Mouse (Mus musculus) midbrain, embryonic 12.5 days (tissue): Measurements from ENCODE around the gene Pld5. TPM values are rescaled to one million over a fixed set of nuclear protein-coding genes. Genes with fewer than 3 reads are reported as not detected.
"Not testable (repeated sequence)": the region's sequence is repeated elsewhere in the genome, so short reads cannot be mapped to it uniquely, and the experiment has no call there.

Experiments used
- ATAC-seq: fragments of 200-750 bp; cut with Nextera tagmentation; 2 replicates; pipeline ENCODE4 v1.8.0; 2017; ENCODE audit warnings: low read depth, moderate TSS enrichment, moderate library complexity; ENCODE audit not compliant: low FRiP score
- H3K27ac ChIP-seq: fragments of 300-500 bp; sonication (generic); replicated peaks from 2 replicates; pipeline ENCODE4 v1.5.1; 2016; ENCODE audit warnings: mild to moderate bottlenecking
- H3K27me3 ChIP-seq: fragments of 300-500 bp; sonication (generic); 2 replicates; pipeline ENCODE4 v1.6.1; 2016; ENCODE audit warnings: mild to moderate bottlenecking
- H3K36me3 ChIP-seq: fragments of 300-500 bp; sonication (generic); 2 replicates; pipeline ENCODE4 v1.6.1; 2016
- H3K4me1 ChIP-seq: fragments of 300-500 bp; sonication (generic); 2 replicates; pipeline ENCODE4 v1.6.1; 2016
- H3K4me2 ChIP-seq: fragments of 300-500 bp; sonication (generic); replicated peaks from 2 replicates; pipeline ENCODE4 v1.6.1; 2016; ENCODE audit warnings: mild to moderate bottlenecking, moderate library complexity
- H3K4me3 ChIP-seq: fragments of 300-500 bp; sonication (generic); 2 replicates; pipeline ENCODE4 v1.5.1; 2016; ENCODE audit warnings: mild to moderate bottlenecking
- H3K9ac ChIP-seq: fragments of 300-500 bp; sonication (generic); replicated peaks from 2 replicates; pipeline ENCODE4 v1.6.1; 2016; ENCODE audit warnings: mild to moderate bottlenecking, moderate library complexity
- H3K9me3 ChIP-seq: fragments of 300-500 bp; sonication (generic); 2 replicates; pipeline ENCODE4 v1.6.1; 2016; ENCODE audit warnings: mild to moderate bottlenecking
- WGBS: fragments of 180-500 bp; shearing (Covaris S2); methylation state at CpG from one replicate; pipeline ENCODE4 v1.1.7; 2016; 5-methylcytosine and 5-hydroxymethylcytosine counted together
- polyA plus RNA-seq: library from polyadenylated mRNA; unstranded; fragments of >200 nt; fragmentation: Nextera tagmentation; extraction: Ambion mirVana; gene quantifications from 2 replicates; pipeline ENCODE4 v1.2.1, GENCODE M21; 2016

Pld5 gene
- polyA plus RNA-seq, 1 experiment from 2014 or later: 2.2 TPM

GRCm38 (mm10) chr1:175997076-175997651 lies 277.9 kb downstream of the Pld5 start:
- Histone ChIP-seq H3K36me3 (no peaks in the 10 kb centered on the region), H3K4me1 (peaks cover 10% of the 10 kb centered on the region), H3K9ac (no peak overlapping the region), H3K9me3 (no peaks in the 10 kb centered on the region), H3K27me3 (no peaks in the 10 kb centered on the region), H3K4me3 (no peak overlapping the region), H3K4me2 (no peak overlapping the region), H3K27ac (no peak overlapping the region)
- peak; percentile 45; the same call in 1 of the 2 replicates for ATAC-seq
- WGBS: 57% methylated on average over 7 of the region's 7 CpGs

DNA sequence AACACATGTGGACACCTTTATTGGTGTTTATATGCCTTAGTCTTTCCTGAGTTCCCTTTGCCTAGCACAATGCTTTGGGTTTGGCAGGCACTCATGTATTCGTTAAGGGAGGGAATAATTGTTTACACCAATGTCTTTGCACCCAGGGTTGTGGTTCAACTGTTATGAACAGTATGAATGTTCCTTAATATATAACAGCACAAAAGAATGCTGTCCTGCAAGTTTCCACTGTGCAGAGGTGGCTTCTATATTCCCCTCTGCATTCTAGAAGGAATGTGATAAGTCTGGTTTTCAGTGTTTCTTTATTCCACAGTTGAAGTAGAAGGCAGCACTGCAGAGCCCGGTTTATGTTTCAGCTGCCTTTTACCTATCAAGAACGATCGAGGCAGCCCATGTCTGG lies 286.2 kb downstream of the Pld5 start:
- Histone ChIP-seq H3K36me3 (no peaks in the 10 kb centered on the region), H3K4me1 (no peaks in the 10 kb centered on the region), H3K9ac (no peak overlapping the region), H3K27me3 (no peaks in the 10 kb centered on the region), H3K4me2 (no peak overlapping the region), H3K9me3 (no peaks in the 10 kb centered on the region), H3K4me3 (no peak overlapping the region), H3K27ac (no peak overlapping the region)
- 83% methylated on average over 4 of the region's 4 CpGs for WGBS
- no peak for ATAC-seq

GRCm38 (mm10) chr1:175988448-175988847 lies 286.7 kb downstream of the Pld5 start:
- Histone ChIP-seq H3K36me3 (no peaks in the 10 kb centered on the region), H3K4me3 (no peak overlapping the region), H3K9ac (no peak overlapping the region), H3K27me3 (no peaks in the 10 kb centered on the region), H3K9me3 (no peaks in the 10 kb centered on the region), H3K4me2 (no peak overlapping the region), H3K27ac (no peak overlapping the region), H3K4me1 (no peaks in the 10 kb centered on the region)
- ATAC-seq: no peak
- WGBS: 86% methylated on average over 5 of the region's 5 CpGs

- 96% methylated on average over 7 of the region's 7 CpGs for WGBS
- H3K4me3 ChIP-seq, H3K4me1 ChIP-seq, H3K27me3 ChIP-seq, H3K36me3 ChIP-seq, H3K9me3 ChIP-seq, ATAC-seq, H3K4me2 ChIP-seq, H3K27ac ChIP-seq, H3K9ac ChIP-seq: not testable (repeated sequence)
These were observed 296.1 kb downstream of the Pld5 start, which contains the start of gene Rbm8a2 for GRCm38 (mm10) chr1:175979014-175979413. Rbm8a2 (minus strand) TSS chr1:175979114.

GRCm38 (mm10) chr1:175970710-175971109 lies 304.4 kb downstream of the Pld5 start:
- no peaks in the 10 kb centered on the region for H3K27me3 ChIP-seq
- H3K4me1 ChIP-seq: no peaks in the 10 kb centered on the region
- H3K27ac ChIP-seq: no peak overlapping the region
- no peaks in the 10 kb centered on the region for H3K9me3 ChIP-seq
- H3K4me3 ChIP-seq: no peak overlapping the region
- H3K4me2 ChIP-seq: no peak overlapping the region
- ATAC-seq: no peak
- 73% methylated on average over 5 of the region's 5 CpGs for WGBS
- no peaks in the 10 kb centered on the region for H3K36me3 ChIP-seq
- no peak overlapping the region for H3K9ac ChIP-seq

DNA sequence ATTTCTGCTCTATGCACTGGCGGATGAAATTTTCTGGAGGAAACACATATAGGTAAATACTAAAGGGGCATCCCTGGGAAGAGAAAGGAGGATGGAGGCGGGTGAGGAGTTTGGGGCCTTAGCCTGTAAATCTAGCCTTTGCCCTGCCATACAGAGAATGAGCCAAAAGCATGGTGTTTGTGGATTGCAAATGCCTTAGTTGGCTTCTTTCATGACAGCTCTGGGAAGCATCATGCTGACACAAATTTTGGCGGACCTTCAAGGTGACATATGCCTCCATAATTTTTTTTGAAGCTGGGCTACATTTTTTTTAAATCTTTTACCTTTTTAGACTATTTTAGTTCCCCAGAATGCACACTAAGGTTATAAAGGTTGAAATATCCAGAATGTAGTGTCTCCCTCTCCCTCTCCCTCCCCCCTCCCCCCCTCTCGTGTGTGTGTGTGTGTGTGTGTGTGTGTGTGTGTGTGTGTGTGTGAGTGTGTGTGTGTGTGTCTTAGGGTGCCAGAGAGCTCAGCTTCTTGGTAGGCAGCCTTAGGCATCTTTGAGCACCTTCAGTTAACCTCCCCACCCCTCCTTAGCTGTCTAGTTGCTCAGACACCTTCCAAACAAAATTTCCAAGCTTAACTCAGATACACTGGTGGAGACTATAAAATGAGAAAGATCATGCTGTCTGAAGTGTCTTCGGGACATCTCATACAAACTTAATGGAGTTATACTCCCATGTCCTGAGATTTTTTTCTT lies 307.9 kb downstream of the Pld5 start:
- no peak overlapping the region for H3K4me2 ChIP-seq
- H3K4me3 ChIP-seq: no peak overlapping the region
- H3K4me1 ChIP-seq: no peaks in the 10 kb centered on the region
- H3K9me3 ChIP-seq: no peaks in the 10 kb centered on the region
- no peak for ATAC-seq
- H3K36me3 ChIP-seq: no peaks in the 10 kb centered on the region
- no peaks in the 10 kb centered on the region for H3K27me3 ChIP-seq
- H3K9ac ChIP-seq: no peak overlapping the region
- WGBS: 94% methylated on average over 4 of the region's 5 CpGs
- no peak overlapping the region for H3K27ac ChIP-seq

GRCm38 (mm10) chr1:175961786-175962185 lies 313.3 kb downstream of the Pld5 start:
- H3K27me3 ChIP-seq: no peaks in the 10 kb centered on the region
- no peak overlapping the region for H3K4me2 ChIP-seq
- no peak for ATAC-seq
- no peak overlapping the region for H3K4me3 ChIP-seq
- no peaks in the 10 kb centered on the region for H3K9me3 ChIP-seq
- 88% methylated on average over 2 of the region's 2 CpGs for WGBS
- no peak overlapping the region for H3K27ac ChIP-seq
- H3K4me1 ChIP-seq: no peaks in the 10 kb centered on the region
- H3K36me3 ChIP-seq: no peaks in the 10 kb centered on the region
- no peak overlapping the region for H3K9ac ChIP-seq

DNA sequence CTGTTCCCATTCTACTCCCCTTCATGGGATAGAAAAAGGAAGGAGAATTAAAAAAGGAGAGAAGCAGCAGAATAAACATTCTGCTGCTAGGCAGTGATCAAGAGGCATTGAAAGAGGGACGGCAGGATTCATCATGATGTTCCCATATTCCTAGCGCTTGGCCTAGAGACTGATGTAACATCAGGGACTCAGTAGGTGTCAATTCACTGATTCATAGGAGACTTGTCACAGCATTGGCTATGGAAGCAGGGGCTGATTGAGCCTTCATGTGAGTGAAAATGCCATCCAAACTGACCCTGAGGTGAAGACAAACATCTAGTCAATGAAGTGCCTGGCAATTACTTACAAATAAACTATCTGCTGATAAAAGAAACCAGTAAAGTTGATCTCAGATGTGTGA lies 324.3 kb downstream of the Pld5 start:
- WGBS: 83% methylated on average over 2 of the region's 2 CpGs
- no peak for ATAC-seq
- H3K27ac ChIP-seq: no peak overlapping the region

DNA sequence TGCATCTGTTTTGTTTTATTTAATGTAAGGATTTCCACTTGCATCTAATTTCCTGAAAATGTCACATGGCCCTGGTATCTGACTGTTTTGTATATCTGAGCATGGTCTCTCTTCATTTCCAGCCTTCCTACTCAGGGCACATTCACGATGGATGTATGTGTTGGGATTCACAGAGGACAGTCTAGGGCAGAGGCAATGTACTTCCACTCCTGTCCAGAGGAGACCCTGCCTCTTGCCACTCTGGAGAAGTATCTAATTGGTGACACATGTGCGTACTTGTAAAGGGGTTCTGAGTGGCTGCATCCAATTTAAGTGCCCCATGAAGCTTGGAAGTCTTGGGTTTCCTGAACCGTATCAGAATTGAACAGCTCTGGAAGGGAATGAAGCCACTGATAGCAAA lies 324.7 kb downstream of the Pld5 start:
- Histone ChIP-seq H3K27ac (no peak overlapping the region), H3K4me2 (no peak overlapping the region), H3K9ac (no peak overlapping the region), H3K27me3 (no peaks in the 10 kb centered on the region), H3K9me3 (no peaks in the 10 kb centered on the region), H3K4me1 (no peaks in the 10 kb centered on the region), H3K4me3 (no peak overlapping the region), H3K36me3 (no peaks in the 10 kb centered on the region)
- no peak for ATAC-seq
- 85% methylated on average over 3 of the region's 3 CpGs for WGBS

More for the DNA sequence above, 324.3 kb downstream of the Pld5 start:
- H3K9ac ChIP-seq: no peak overlapping the region
- H3K4me2 ChIP-seq: no peak overlapping the region
- no peak overlapping the region for H3K4me3 ChIP-seq
- H3K9me3 ChIP-seq: no peaks in the 10 kb centered on the region
- H3K4me1 ChIP-seq: no peaks in the 10 kb centered on the region
- H3K36me3 ChIP-seq: no peaks in the 10 kb centered on the region
- no peaks in the 10 kb centered on the region for H3K27me3 ChIP-seq

GRCm38 (mm10) chr1:175946718-175947315 lies 328.3 kb downstream of the Pld5 start:
- no peak for ATAC-seq
- WGBS: 86% methylated on average over 4 of the region's 4 CpGs
- no peak overlapping the region for H3K27ac ChIP-seq

GRCm38 (mm10) chr1:175943168-175943567 lies 331.9 kb downstream of the Pld5 start:
- H3K4me2 ChIP-seq: no peak overlapping the region
- no peak overlapping the region for H3K9ac ChIP-seq
- no peaks in the 10 kb centered on the region for H3K36me3 ChIP-seq
- no peaks in the 10 kb centered on the region for H3K4me1 ChIP-seq
- H3K27ac ChIP-seq: no peak overlapping the region
- no peaks in the 10 kb centered on the region for H3K9me3 ChIP-seq
- 91% methylated on average over 7 of the region's 7 CpGs for WGBS
- ATAC-seq: no peak
- H3K4me3 ChIP-seq: no peak overlapping the region
- H3K27me3 ChIP-seq: no peaks in the 10 kb centered on the region

More at GRCm38 (mm10) chr1:175946718-175947315, 328.3 kb downstream of the Pld5 start:
- Histone ChIP-seq H3K9ac (no peak overlapping the region), H3K9me3 (no peaks in the 10 kb centered on the region), H3K27me3 (no peaks in the 10 kb centered on the region), H3K4me3 (no peak overlapping the region), H3K36me3 (no peaks in the 10 kb centered on the region), H3K4me2 (no peak overlapping the region), H3K4me1 (no peaks in the 10 kb centered on the region)

- Histone ChIP-seq H3K9ac (no peak overlapping the region), H3K27ac (no peak overlapping the region), H3K4me3 (no peak overlapping the region), H3K9me3 (no peaks in the 10 kb centered on the region), H3K4me1 (no peaks in the 10 kb centered on the region), H3K4me2 (no peak overlapping the region), H3K36me3 (no peaks in the 10 kb centered on the region), H3K27me3 (no peaks in the 10 kb centered on the region)
- 89% methylated on average over 3 of the region's 3 CpGs for WGBS
- no peak for ATAC-seq
These were observed 336.4 kb downstream of the Pld5 start for GRCm38 (mm10) chr1:175938731-175939130.
